Mouse (Mus musculus): ENCODE results near the gene Gcc2.
"Not testable (repeated sequence)": the region's sequence is repeated elsewhere in the genome, so short reads cannot be mapped to it uniquely, and the experiment has no call there.

Gcc2 gene

DNA sequence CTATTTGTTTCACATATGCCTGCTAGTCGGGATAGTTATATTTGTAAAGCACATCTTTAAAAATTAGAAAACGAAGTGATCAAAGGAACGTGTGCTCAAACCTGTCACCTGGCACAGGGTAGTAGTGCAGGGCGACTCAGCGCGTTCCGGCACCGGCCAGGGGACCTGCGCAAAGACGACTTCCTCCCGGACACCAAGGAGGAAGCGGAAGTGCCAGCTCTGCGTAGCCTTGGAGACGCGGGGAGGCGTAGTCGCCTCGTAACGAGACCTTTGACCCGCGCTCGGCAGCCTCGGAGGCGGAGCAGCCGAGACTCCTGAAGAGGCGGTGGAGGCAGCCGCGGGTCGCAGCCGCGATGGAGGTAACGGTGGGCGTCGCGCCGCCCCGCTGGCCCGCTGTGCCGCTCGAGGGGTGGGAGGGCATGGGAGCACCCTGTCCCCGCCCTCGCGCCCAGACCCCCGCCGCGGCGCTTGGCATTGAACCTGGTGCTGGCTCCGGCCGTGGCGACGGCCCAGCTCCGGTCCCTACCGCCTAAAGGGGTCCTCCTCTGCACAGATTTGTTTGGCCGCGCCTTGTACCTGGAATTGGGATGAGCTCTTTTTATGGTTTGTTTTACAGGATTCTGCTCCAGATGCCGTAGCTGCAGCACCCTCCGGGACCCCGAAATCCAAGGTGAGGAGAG is at the start of gene Gcc2:
Gcc2 (plus strand) TSS at position 285 of the 680 bp plus-strand sequence.
- peak; percentile 95 for DNase-seq (ENCODE audit: low read depth, low spot score)

- DNase-seq (ENCODE audit: low read depth, low spot score) = no peak
Measured at GRCm38 (mm10) chr10:58205986-58206385, 49.3 kb upstream of the Gcc2 start.

DNA sequence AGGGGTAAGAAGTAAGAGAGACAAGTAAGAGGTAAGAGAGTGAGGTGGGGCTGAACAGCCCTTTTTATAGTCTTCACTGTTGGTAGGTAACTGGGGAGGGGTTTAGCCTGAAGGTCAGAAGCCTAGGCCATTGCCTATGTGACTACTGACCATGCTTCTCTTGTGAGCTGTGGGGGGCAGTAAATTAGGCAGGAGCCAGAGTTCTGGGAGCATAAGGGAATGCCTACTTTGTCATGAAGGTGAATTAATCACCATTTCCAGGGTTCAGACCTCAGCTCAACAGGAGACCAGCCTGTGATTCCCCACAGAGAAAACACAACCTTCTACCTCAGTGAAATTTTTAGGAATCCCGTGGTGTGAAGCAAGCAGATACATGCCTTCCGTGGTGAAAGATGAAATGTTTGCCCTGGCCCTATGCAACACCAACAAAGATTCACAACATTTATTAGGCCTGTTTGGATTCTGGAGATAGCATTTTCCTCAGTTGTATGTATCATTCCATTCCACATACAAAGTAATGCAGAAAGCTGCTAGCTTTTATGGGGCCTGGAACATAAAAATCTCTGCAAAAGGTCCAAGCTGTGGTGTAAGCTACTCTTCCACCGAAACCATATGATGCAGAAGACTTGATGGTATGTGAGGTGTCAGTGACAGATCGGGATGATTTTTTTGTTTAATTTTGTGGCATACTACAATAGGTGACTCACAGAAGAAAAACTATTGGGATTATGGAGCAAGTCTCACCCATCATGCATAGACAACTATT is 48.5 kb upstream of the Gcc2 start:
- DNase-seq (ENCODE audit: low read depth, low spot score) = no peak

DNA sequence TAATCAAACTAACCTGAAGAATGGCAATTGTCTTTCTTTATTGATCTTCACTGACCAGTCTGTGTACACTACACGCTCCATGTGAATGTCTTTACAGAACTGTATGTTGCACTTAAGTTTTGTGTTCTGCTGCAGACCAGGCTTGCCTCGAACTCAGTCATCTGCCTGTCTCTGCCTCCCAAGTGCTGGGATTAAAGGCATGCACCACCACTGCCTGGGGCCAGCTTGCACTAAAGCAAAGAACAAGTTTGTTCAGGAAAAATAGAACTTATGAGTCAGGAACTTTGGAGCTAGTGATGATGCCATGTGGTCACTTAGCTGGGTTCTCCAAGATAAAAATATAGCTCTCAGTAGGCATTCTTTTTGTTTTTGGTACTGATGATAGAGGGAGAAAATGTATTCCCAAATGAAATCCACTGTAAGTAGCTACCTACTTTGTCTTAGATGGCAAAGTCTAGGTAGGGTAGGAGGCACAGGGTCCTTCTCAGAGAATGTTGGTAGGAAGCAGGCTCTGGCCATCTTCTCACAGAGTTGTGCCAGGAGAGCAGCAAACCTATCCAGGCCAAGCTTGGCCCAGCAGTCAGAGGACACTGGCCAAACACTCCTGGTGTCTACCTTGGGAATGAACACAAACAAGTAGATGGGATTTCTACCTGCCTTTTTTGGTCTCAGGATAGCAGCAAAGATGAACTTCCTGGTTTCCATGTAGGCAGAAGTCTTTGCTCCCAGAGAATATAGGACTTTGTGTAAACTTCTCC is 45.4 kb upstream of the Gcc2 start:
- DNase-seq (ENCODE audit: low read depth, low spot score) = no peak

DNA sequence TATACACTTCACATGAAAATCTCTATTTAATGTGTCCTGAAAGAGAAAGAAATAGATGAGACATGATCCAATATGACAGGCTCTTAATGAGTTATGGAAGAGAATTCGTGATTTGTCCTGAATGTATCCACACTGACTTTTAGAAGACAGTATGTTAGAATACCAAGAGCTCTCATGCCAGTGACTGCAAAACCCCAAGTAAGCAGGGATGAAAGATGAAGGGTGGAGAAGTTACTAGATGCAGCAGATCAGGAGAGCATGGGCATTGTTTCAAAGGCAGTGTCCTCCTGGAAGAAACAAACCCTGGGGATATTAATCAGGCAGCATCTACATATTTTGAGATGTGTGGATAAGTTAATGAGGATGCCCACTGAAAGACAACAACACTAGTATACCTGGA is 44.8 kb upstream of the Gcc2 start:
- DNase-seq (ENCODE audit: low read depth, low spot score) = no peak

- DNase-seq (ENCODE audit: low read depth, low spot score) = no peak
Measured at GRCm38 (mm10) chr10:58211213-58211612, 44.1 kb upstream of the Gcc2 start.

DNA sequence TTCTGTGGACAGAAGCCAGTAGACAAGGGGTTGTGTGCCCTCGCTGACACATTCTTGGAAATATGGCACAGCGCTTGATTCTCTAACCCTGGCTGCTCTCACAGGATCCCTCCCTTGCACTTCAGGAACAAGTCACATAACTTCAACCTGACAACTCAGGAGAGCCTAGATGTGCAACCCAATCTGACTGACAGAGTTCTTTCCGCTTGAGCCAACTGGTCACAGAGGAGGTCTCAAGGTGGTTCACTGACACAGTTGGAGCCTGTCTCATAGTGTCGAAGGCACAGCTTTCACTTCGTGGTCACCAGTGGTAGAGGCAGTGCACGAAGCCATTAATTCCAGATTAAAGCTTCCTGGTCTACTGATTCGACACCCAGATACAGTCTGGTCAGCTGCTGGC is 43.1 kb upstream of the Gcc2 start:
- no peak for DNase-seq (ENCODE audit: low read depth, low spot score)

- no peak for DNase-seq (ENCODE audit: low read depth, low spot score)
Measured at GRCm38 (mm10) chr10:58214497-58214896, 40.8 kb upstream of the Gcc2 start.

DNA sequence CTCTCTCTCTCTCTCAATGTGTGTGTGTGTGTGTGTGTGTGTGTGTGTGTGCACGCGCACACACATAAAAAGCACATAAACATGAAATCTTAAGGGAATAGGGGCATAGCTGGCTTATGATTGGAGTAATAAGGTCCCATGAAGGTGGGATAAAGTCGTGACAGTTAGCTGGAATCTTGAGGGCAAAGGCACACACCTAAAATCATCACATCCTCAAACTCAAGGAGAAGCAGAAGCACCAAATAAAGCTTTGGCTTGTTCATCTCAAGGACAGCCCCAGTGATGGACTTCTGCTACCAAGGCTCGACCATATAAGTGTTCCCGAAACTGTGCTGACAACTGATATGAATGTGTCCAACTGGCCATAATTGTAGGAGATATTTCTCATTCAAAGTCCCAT is 40.4 kb upstream of the Gcc2 start:
- DNase-seq (ENCODE audit: low read depth, low spot score) = no peak

DNA sequence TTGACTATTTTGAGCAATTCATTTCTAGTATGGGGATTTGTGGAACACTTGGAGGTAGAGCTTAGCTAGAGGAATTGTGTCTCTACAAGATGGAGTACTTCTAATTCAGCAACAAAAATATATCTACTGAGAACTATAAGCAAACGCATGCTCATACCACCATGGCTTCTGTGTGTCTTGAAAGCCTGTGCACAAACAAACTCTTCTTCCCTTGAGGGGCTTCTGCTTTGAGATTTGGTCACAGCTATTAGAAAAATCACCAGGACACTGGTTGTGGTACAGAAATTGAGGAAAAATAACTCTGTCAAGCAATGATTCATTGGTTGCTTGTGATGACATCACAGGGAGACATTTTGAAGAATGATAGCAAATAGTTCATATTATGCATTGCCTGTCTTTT is 39.9 kb upstream of the Gcc2 start:
- DNase-seq (ENCODE audit: low read depth, low spot score) = no peak

DNA sequence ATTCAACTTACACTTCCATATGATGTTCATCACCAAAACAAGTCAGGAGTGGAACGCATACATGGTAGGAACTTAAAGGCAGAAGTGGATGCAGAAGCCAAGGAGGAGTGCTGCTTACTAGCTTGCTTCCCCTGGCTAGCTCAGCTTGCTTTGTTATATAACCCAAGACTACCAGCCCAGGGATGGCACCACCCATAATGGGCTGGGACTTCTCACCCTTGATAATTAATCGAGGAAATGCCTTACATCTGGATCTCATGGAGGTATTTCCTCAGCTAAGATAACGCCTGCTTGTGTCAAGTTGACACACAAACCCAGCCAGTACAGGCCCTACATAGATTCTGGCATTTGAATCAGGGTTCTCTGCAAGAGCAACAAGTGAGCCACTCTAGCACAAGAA is 37.9 kb upstream of the Gcc2 start:
- DNase-seq (ENCODE audit: low read depth, low spot score) = no peak

- DNase-seq (ENCODE audit: low read depth, low spot score) = no peak
Measured at GRCm38 (mm10) chr10:58220726-58221125, 34.6 kb upstream of the Gcc2 start.

- not testable (repeated sequence) for DNase-seq (ENCODE audit: low read depth, low spot score)
Measured at GRCm38 (mm10) chr10:58221571-58221970, 33.7 kb upstream of the Gcc2 start.

GRCm38 (mm10) chr10:58223161-58223560 is 32.1 kb upstream of the Gcc2 start:
- DNase-seq (ENCODE audit: low read depth, low spot score) = not testable (repeated sequence)

GRCm38 (mm10) chr10:58223972-58224805 is 31.1 kb upstream of the Gcc2 start:
- DNase-seq (ENCODE audit: low read depth, low spot score) = not testable (repeated sequence)

- DNase-seq (ENCODE audit: low read depth, low spot score) = not testable (repeated sequence)
Measured at GRCm38 (mm10) chr10:58224827-58225785, 30.2 kb upstream of the Gcc2 start, which contains the start of gene AW822073. Gene AW822073, minus strand, starts transcription at chr10:58224930.

GRCm38 (mm10) chr10:58226357-58226756 is 28.9 kb upstream of the Gcc2 start:
- DNase-seq (ENCODE audit: low read depth, low spot score) = peak; percentile 55

DNA sequence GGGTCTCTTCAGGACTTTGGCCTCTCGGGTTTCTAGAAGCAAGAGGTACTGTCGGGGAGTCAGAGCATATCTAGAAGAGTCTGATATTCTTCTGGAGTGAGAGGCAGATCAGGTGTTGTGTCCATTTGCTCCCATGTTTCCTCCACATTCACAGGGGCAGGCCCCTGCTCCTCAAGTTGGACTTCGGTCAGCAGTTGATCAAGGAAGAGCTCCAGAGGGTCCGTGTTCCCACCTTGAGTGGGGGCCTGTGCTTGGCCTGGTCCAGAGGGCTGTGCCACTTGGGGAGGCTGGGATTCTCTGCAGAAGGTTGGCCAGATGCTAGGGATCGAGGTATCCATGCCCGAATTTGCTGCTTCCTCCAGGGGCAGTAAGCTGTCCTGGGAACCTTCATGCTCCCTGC is 27.5 kb upstream of the Gcc2 start:
- DNase-seq (ENCODE audit: low read depth, low spot score) = not testable (repeated sequence)

- not testable (repeated sequence) for DNase-seq (ENCODE audit: low read depth, low spot score)
Measured at GRCm38 (mm10) chr10:58230021-58230420, 25.3 kb upstream of the Gcc2 start.

DNA sequence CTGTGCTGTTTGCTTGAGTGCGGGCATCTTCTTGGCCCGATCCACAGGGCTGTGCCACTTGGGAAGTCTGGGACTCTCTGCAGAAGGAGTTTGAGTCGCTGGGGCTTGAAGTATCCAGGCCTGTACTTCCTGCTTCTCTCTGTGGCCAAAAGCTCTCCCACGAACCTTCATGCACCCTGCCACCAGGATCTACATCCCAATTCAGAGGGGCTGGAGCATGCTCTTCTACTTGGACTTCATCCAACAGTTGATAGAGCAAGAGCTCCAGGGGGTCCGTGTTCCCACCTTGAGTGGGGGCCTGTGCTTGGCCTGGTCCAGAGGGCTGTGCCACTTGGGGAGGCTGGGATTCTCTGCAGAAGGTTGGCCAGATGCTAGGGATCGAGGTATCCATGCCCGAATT is 24.2 kb upstream of the Gcc2 start:
- DNase-seq (ENCODE audit: low read depth, low spot score) = not testable (repeated sequence)
